Mouse (Mus musculus) heart, embryonic 11.5 days (tissue): ENCODE data around the gene Elk4. TPM values are rescaled to one million over a fixed set of nuclear protein-coding genes. Genes with fewer than 3 reads are reported as not detected.

ENCODE experiments used
- ATAC-seq: fragments of 200-750 bp; cut with Nextera tagmentation; replicated peaks from 2 replicates; pipeline ENCODE4 v1.8.0; 2017; ENCODE audit warnings: moderate library complexity; ENCODE audit not compliant: insufficient number of reproducible peaks, low FRiP score, low TSS enrichment
- H3K27ac ChIP-seq: fragments of 300-500 bp; sonication (generic); 2 replicates; pipeline ENCODE4 v1.5.1; 2014; ENCODE audit warnings: mild to moderate bottlenecking, low read depth, low read length
- H3K27me3 ChIP-seq: fragments of 300-500 bp; sonication (generic); 2 replicates; pipeline ENCODE4 v1.6.1; 2014; ENCODE audit warnings: mild to moderate bottlenecking, low read length, mixed read lengths; ENCODE audit not compliant: control insufficient read depth, insufficient read depth
- H3K36me3 ChIP-seq: fragments of 300-500 bp; sonication (generic); 2 replicates; pipeline ENCODE4 v1.6.1; 2014; ENCODE audit warnings: mild to moderate bottlenecking, low read length, moderate library complexity, mixed read lengths; ENCODE audit not compliant: control insufficient read depth, insufficient read depth
- H3K4me1 ChIP-seq: fragments of 300-500 bp; sonication (generic); 2 replicates; pipeline ENCODE4 v1.6.1; 2014; ENCODE audit warnings: low read length; ENCODE audit not compliant: control insufficient read depth, insufficient read depth
- H3K4me2 ChIP-seq: fragments of 300-500 bp; sonication (generic); 2 replicates; pipeline ENCODE4 v1.6.1; 2014; ENCODE audit warnings: mild to moderate bottlenecking, moderate library complexity
- H3K4me3 ChIP-seq: fragments of 300-500 bp; sonication (generic); 2 replicates; pipeline ENCODE4 v1.5.1; 2014; ENCODE audit warnings: low read depth, low read length
- H3K9ac ChIP-seq: fragments of 300-500 bp; sonication (generic); 2 replicates; pipeline ENCODE4 v1.6.1; 2014; ENCODE audit warnings: mild to moderate bottlenecking, low read depth, low read length, moderate library complexity
- H3K9me3 ChIP-seq: fragments of 300-500 bp; sonication (generic); replicated peaks from 2 replicates; pipeline ENCODE4 v1.6.1; 2016; ENCODE audit warnings: low read length; ENCODE audit not compliant: control insufficient read depth
- WGBS: fragments of 180-500 bp; shearing (Covaris S2); extraction: QIAGEN DNeasy Blood & Tissue Kit; methylation state at CpG from one replicate; pipeline ENCODE4 v1.1.7; 2014; ENCODE audit not compliant: insufficient replicate concordance; 5-methylcytosine and 5-hydroxymethylcytosine counted together
- polyA plus RNA-seq: library from polyadenylated mRNA; unstranded; fragments of >200 nt; fragmentation: Nextera tagmentation; extraction: Ambion mirVana; gene quantifications from 2 replicates; pipeline ENCODE4 v1.2.1, GENCODE M21; 2014

The Elk4 gene
- polyA plus RNA-seq, 1 experiment from 2014 or later = 21.0 TPM

- ATAC-seq = no peak
- Histone ChIP-seq H3K4me1 (peaks cover 29% of the 10 kb centered on the region), H3K27ac (no peak overlapping the region), H3K9me3 (no peaks in the 10 kb centered on the region), H3K4me3 (no peak overlapping the region), H3K4me2 (no peak overlapping the region), H3K36me3 (no peaks in the 10 kb centered on the region), H3K9ac (no peak overlapping the region), H3K27me3 (peaks cover 45% of the 10 kb centered on the region)
- 34% methylated on average over 3 of the region's 3 CpGs for WGBS
These were observed 38.9 kb upstream of the Elk4 start for GRCm38 (mm10) chr1:131968556-131968955.

DNA sequence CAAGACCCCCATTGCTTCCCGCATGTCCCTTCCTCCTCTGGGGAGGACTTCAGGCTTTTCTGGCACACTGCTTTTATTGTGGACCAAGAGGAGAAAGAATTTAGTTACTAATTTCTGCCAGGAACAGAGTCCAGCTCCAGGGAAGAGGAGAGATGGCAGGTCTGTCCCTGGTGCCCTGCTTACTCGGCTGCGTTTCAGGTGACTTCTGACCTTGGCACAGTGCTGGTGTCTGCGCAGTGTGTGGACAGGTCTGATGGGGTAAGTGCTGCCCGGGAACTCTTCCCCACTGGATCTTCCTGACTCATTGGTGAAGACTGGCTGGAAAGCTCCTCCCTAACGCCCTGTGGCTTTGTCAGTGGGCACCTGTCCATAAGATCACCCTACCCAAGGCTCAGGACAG, 38.4 kb upstream of the Elk4 start:
- no peak overlapping the region for H3K4me2 ChIP-seq
- H3K4me1 ChIP-seq = peaks cover 27% of the 10 kb centered on the region
- 61% methylated on average over 6 of the region's 6 CpGs for WGBS
- H3K4me3 ChIP-seq = no peak overlapping the region
- H3K36me3 ChIP-seq = no peaks in the 10 kb centered on the region
- no peak overlapping the region for H3K27ac ChIP-seq
- H3K9me3 ChIP-seq = no peaks in the 10 kb centered on the region
- no peak overlapping the region for H3K9ac ChIP-seq
- ATAC-seq = no peak
- peaks cover 41% of the 10 kb centered on the region for H3K27me3 ChIP-seq

DNA sequence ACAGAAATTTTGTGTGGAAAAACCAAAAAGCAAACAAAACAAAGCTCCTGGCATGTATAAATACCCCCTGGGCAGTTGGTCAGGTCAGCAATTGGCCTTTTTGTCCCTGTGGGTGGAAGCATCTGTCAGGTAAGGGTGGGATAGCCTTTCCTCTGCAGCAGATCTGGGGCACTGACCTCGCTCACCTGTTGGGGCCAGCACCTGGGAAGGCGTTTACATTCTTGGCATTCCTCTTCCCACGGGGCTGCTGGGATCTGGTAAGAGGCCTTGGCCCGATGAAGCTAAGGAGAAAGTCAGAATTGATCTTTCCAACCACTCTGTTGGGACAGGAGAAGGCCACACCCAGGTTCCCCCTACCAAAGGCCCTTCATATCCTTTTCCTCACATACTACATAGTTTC, 37.6 kb upstream of the Elk4 start:
- no peak overlapping the region for H3K4me3 ChIP-seq
- ATAC-seq = no peak
- H3K4me2 ChIP-seq = no peak overlapping the region
- H3K9ac ChIP-seq = no peak overlapping the region
- peaks cover 27% of the 10 kb centered on the region for H3K4me1 ChIP-seq
- no peaks in the 10 kb centered on the region for H3K9me3 ChIP-seq
- WGBS = 39% methylated on average over 4 of the region's 4 CpGs
- no peak overlapping the region for H3K27ac ChIP-seq
- H3K36me3 ChIP-seq = no peaks in the 10 kb centered on the region
- peaks cover 32% of the 10 kb centered on the region for H3K27me3 ChIP-seq

DNA sequence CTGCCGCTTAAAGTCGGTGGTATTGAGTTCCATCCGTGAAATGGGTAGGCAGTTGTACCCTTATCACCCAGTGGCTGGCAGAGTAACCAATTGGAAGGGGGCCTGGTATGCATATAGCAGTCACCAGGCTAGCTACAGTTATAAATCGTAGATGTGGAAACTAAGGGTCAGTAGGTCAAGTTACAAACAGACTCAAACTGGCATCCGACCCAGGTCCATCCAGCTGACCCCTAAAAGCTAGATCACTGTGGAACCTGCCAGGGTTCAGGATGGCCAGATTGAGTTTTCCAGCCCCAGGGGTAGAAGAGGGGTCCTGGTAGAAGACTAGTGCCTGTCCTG, 37.1 kb upstream of the Elk4 start:
- H3K4me3 ChIP-seq = no peak overlapping the region
- H3K9ac ChIP-seq = no peak overlapping the region
- H3K27ac ChIP-seq = no peak overlapping the region
- H3K4me1 ChIP-seq = peaks cover 27% of the 10 kb centered on the region
- H3K9me3 ChIP-seq = no peaks in the 10 kb centered on the region
- peaks cover 30% of the 10 kb centered on the region for H3K27me3 ChIP-seq
- no peaks in the 10 kb centered on the region for H3K36me3 ChIP-seq
- no peak for ATAC-seq
- no peak overlapping the region for H3K4me2 ChIP-seq
- WGBS = 40% methylated on average over 5 of the region's 5 CpGs

DNA sequence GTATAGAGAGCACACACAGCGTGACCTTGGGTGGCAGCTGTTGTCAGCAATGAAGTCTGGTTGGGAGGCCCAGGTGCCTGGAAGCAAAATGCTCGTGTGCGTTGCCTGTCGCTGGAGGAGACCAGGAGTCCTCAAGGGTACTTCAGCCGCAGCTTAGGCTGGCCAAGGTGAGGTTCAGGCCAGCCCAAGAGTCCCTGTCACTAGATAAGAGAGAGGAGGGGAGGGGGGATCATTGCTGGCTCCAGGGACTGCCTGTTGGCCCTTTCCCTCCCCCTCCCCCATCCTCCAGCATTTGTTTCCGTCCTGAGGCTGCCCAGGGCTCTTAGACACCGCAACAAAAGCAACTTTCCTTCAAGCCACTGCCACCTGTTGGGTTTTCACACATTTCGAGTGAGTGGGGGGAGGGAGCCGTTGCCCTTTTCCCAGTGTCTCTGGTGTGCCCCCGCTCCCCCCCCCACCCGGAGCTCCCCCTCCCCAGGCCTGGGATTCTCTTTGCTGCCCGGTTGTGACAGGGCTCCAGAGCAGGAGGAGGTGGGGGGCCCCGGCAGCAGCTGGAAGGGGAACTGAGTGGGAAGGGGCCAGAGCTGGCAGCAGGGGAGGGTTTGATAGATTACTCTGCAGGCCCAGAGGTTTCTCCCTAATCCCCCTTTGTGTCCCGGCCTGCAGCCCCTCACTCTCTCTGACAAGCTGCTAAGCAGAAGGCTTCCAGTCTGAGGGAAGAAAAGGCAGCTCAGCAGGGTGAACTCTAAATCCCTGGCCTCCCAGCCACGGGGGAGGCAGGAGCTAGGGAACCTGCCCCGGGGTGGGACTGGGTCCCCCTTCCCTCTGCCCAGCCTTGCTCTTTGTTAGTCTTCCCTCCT, 36.5 kb upstream of the Elk4 start:
- peaks cover 24% of the 10 kb centered on the region for H3K27me3 ChIP-seq
- no peak; the same call in 1 of the 2 replicates for ATAC-seq
- H3K4me2 ChIP-seq = peak overlapping the region; percentile 55
- H3K9ac ChIP-seq = peak overlapping the region; percentile 39
- no peaks in the 10 kb centered on the region for H3K9me3 ChIP-seq
- H3K4me3 ChIP-seq = no peak overlapping the region
- H3K4me1 ChIP-seq = peaks cover 27% of the 10 kb centered on the region
- H3K36me3 ChIP-seq = no peaks in the 10 kb centered on the region
- WGBS = 5% methylated on average over 16 of the region's 16 CpGs
- no peak overlapping the region; the same call in 1 of the 2 replicates for H3K27ac ChIP-seq

- Histone ChIP-seq H3K9ac (peak overlapping the region; percentile 28; the same call in 1 of the 2 replicates), H3K9me3 (no peaks in the 10 kb centered on the region), H3K4me1 (peaks cover 27% of the 10 kb centered on the region), H3K36me3 (no peaks in the 10 kb centered on the region), H3K27me3 (peaks cover 16% of the 10 kb centered on the region), H3K4me2 (peak overlapping the region; percentile 24), H3K4me3 (no peak overlapping the region), H3K27ac (no peak overlapping the region)
- 20% methylated on average over 15 of the region's 15 CpGs for WGBS
- no peak for ATAC-seq
These were observed 35.5 kb upstream of the Elk4 start for GRCm38 (mm10) chr1:131971771-131972497.

DNA sequence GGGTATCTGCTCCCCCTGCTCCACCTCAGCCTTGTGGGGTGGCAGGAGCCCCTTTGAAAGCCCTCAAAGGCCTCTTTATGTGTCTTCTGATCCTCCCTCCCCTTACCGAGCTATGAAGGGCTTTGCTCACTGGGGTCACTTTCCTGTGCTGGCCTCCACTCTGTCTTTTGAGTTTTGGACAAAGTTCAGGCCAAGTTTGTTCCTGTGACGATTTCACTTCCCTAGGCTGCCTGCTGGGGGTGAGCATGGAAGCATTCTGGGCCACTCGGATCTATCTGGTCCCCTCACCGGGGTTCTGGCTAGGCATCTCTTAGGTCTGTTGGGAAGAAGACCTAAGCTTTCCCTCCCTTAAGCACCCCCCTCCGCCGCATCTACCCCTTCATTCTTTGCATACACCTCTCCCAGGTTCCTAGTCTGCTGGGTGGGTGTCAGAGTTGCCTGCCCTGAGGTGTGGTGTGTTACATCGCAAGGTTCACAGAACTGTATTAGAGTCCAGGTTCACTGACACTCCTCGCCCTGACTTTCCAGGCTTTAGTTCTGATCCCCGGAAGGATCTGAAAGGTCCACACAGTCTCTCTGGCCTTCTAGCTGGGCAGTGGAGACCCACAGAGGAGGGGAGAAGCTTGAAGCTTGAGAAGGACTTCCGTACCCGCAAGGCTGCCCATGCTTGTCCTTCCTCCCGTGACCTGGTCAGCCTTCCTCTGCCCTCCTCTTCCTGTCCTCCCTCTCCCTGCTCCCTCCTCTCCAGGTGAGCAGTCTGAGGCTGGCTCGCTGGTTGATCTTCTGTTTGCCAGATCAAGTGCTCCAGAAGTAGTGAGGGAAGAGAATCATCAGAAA, 34.7 kb upstream of the Elk4 start:
- Histone ChIP-seq H3K9me3 (no peaks in the 10 kb centered on the region), H3K27ac (no peak overlapping the region), H3K4me3 (no peak overlapping the region), H3K27me3 (peaks cover 11% of the 10 kb centered on the region), H3K4me2 (peak overlapping the region; percentile 24), H3K9ac (peak overlapping the region; percentile 28; the same call in 1 of the 2 replicates), H3K4me1 (peaks cover 27% of the 10 kb centered on the region), H3K36me3 (no peaks in the 10 kb centered on the region)
- ATAC-seq = peak; percentile 18; the same call in 1 of the 2 replicates
- WGBS = 29% methylated on average over 13 of the region's 13 CpGs

DNA sequence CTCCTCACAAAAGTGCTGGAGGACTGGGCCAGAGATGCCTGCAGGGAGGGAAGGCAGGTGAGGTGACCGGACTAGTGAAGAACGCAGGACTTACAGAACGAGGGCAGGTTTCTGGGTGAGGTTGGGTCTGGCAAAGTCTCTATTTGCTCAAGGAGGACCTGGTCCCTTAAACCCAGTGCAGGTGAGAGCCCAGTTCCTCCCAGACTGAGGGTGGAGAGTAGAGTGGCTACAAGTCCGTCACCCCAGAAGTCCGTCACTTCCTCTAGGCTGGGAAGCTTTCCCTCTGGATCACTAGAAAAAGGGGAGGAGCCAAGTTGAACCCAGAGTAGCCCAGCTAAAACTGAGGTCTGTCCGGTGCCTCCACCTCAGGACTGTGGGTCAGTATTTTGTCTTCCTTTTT, 33.4 kb upstream of the Elk4 start:
- ATAC-seq = no peak
- Histone ChIP-seq H3K4me2 (no peak overlapping the region), H3K9ac (no peak overlapping the region), H3K27ac (no peak overlapping the region), H3K4me3 (no peak overlapping the region), H3K36me3 (no peaks in the 10 kb centered on the region), H3K27me3 (peaks cover 10% of the 10 kb centered on the region), H3K4me1 (peaks cover 25% of the 10 kb centered on the region), H3K9me3 (no peaks in the 10 kb centered on the region)
- WGBS = 70% methylated on average over 6 of the region's 6 CpGs
